Mouse (Mus musculus) T-helper 1 cell (primary cell): ENCODE measurements around the gene Tmem222.

Experiments
- in situ Hi-C: fragments of 300-600 bp; cut with MboI, MseI; formaldehyde crosslinking; loops from one replicate; pipeline ENCODE4 v1.15.1; 2025; ENCODE audit warnings: high pct_unique_total_duplicates

The Tmem222 gene

GRCm38 (mm10) chr4:133285950-133286349, 8.4 kb upstream of the Tmem222 start:
- in situ Hi-C loops: no loop called here

DNA sequence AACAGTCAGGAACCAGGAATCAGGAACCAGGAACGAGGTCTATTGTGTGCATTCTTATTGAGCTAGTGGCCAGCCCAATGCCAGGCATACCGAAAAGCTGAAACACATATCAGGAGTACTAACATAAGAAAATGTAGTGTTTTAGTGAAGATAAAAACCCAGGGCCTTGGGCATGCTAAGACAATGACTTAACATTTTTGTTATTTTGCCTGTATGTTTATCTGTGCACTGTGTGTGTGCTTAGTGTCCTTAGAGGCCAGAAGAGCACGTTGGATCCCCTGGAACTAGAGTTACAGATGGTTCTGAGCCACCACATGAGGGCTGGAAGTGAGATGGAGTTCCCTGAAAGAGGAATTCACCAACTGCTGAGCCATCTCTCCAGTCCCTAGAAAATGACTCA, 7.7 kb upstream of the Tmem222 start:
- in situ Hi-C loops: no loop called here

DNA sequence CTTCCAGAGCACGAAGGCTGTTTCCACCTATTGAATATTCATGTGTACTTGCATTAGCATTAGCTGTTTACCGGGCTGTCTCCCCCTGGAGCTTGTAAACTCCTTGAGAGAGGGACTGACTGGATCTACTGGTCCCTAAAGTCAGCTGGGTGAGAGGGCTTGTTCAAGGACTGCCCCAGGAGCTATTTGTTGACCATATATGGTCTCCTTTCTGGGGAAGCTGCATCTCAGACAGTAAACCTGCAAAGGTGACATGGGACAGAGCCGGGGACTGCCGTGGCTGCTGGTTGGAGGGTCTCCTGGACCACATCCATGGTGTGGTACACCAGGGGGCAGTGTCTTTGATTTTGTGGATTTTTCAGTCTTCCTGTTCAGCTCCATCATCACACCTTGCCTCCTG, 5.1 kb upstream of the Tmem222 start:
- in situ Hi-C loops: no loop called here

GRCm38 (mm10) chr4:133281951-133282481, 4.4 kb upstream of the Tmem222 start:
- in situ Hi-C loops: no loop called here

GRCm38 (mm10) chr4:133281513-133281912, 3.9 kb upstream of the Tmem222 start:
- in situ Hi-C loops: no loop called here

GRCm38 (mm10) chr4:133278482-133278881, 890 bp upstream of the Tmem222 start:
- in situ Hi-C loops: no loop called here

DNA sequence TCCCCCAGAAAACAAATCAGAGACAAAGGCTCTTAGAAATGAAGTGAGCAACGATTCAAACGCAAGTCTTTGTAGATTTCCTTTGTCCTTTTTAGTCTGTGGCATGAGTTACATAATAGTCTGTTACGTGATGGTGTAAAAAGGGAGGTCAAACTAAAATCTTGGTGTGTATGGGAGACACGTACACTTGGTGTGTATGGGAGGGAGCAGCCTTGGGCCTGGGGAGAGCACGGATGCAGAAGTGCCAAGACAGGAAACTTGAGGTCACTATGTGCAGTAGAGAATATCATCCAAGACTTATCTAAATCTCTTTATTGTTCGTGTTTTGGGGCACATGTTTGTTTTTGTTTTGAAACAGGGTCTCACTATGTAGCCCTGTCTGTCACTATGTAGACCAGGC, 475 bp upstream of the Tmem222 start:
- in situ Hi-C loops: no loop called here

GRCm38 (mm10) chr4:133270929-133271328, 6.7 kb downstream of the Tmem222 start:
- in situ Hi-C loops: no loop called here

GRCm38 (mm10) chr4:133269596-133269995, 8.0 kb downstream of the Tmem222 start:
- in situ Hi-C loops: no loop called here

GRCm38 (mm10) chr4:133268931-133269330, 8.7 kb downstream of the Tmem222 start:
- in situ Hi-C loops: no loop called here

GRCm38 (mm10) chr4:133266248-133266880, 11.2 kb downstream of the Tmem222 start:
- in situ Hi-C loops: no loop called here

GRCm38 (mm10) chr4:133265759-133266158, 11.8 kb downstream of the Tmem222 start:
- in situ Hi-C loops: no loop called here

- in situ Hi-C loops: no loop called here
Observed at GRCm38 (mm10) chr4:133265297-133265696, 12.3 kb downstream of the Tmem222 start.

- in situ Hi-C loops: no loop called here
Observed at GRCm38 (mm10) chr4:133264559-133264958, 13.0 kb downstream of the Tmem222 start.

DNA sequence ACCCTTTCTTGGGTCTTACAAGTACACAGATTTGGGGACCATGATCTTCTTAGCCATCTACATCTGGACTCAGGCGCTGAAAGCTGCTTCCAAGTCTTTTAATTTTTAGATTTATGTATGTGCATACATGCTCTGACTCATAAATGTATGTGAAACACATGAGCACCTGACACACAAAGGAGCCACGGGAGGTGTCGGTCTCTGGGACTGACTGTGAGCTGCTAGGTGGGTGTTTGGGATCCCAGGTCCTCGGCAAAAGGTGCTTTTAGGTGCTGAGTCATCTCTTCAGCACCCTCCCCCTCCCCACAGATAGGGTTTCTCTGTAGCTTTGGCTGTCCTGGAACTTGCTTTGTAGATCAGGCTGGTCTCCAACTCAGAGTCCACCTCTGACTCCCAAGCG, 13.8 kb downstream of the Tmem222 start:
- in situ Hi-C loops: no loop called here

DNA sequence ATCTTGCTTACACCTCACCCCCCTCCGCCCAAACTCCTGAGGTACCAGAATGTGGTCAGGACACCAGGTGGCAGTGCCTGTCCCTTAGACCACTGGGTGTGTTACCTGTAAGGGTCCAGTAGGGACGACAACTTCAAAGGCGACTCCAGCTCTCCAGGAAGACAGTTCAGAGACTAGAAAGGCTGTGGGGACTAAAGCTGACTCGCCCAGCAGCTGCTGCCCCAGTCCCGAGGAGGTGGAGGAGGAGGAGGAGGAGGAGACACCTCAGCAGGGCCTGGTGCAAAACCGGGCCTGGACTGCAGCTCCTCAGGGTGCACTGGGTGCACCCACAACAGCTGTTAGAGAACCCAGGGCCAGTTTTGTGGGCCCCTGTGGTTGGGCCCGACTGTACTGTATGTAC, 14.7 kb downstream of the Tmem222 start, which contains the start of gene Sytl1:
Gene Sytl1 (minus strand): TSS at position 232 of the 400 bp plus-strand sequence.
- in situ Hi-C loops: no loop called here

- in situ Hi-C loops: no loop called here
Observed at GRCm38 (mm10) chr4:133262375-133262765, 15.2 kb downstream of the Tmem222 start.

DNA sequence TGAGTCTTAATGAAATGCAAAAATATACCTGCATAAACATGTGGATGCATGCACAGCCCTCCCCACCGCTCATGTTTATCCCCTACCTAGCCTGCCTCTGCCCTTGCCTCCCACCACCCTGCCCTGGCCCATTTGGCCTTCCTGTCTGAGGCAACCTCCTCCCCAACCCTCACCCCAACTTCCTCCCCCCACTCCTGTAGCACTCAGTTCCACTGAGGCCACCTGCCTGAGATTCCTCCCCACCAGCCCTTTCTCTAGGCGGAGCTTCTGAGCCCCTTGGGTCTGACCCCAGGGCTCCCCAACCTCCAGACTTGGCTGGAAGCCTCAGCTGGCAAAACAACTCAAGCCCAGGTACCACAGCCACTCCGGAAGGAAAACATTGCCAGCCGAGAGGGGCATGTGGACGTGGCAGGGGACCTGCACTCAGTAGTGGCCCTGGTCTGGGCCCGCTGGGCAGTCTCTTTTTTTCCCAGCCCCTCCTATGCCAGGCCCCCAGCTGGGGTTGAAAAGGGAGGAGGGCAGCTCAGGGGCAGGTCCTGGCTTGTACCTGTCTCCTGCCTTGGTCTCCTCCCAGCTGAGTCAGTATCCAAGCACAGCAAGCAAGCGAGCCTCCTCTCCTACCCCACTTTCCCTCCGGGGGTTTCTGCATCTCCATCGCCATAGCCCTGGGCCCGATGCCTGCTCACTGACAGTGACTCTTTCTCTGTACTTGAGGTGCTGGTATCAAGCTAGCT, 15.8 kb downstream of the Tmem222 start:
- in situ Hi-C loops: no loop called here

GRCm38 (mm10) chr4:133257798-133258408, 19.7 kb downstream of the Tmem222 start:
- in situ Hi-C loops: no loop called here

DNA sequence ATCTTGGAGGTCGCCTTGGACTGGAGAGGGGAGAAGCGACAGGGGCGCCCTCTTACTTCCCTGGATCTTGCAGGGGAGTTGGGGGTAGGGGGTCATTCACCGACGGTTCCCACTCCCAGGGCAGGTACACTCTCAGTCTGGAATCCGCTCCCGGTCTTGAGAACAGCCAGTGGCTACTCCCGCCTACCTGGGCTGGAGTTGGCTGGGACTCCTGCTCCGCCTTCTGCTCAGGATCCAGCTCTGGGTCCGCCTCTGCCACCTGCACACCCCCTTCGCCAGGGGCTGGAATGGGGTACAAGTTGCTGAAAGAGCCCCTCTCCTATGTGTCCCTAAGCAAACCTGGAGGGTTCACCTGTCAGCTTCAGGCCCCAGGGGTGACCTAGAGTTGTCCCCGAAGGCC, 20.4 kb downstream of the Tmem222 start:
- in situ Hi-C loops: no loop called here

GRCm38 (mm10) chr4:133256820-133257219, 20.8 kb downstream of the Tmem222 start:
- in situ Hi-C loops: no loop called here

- in situ Hi-C loops: no loop called here
Observed at GRCm38 (mm10) chr4:133255392-133255791, 22.2 kb downstream of the Tmem222 start.

- in situ Hi-C loops: no loop called here
Observed at GRCm38 (mm10) chr4:133253412-133253811, 24.2 kb downstream of the Tmem222 start.
